Mouse (Mus musculus) neural tube, embryonic 12.5 days (tissue): ENCODE measurements around the gene Olfr701. TPM values are rescaled to one million over a fixed set of nuclear protein-coding genes. Genes with fewer than 3 reads are reported as not detected.

Experiments
- ATAC-seq: fragments of 200-750 bp; cut with Nextera tagmentation; 2 replicates; pipeline ENCODE4 v1.8.0; 2017; ENCODE audit warnings: low read depth, mild to moderate bottlenecking, moderate TSS enrichment, moderate library complexity; ENCODE audit not compliant: low FRiP score
- H3K27ac ChIP-seq: fragments of 300-500 bp; sonication (generic); 2 replicates; pipeline ENCODE4 v1.5.1; 2016
- H3K27me3 ChIP-seq: fragments of 300-500 bp; sonication (generic); replicated peaks from 2 replicates; pipeline ENCODE4 v1.6.1; 2016; ENCODE audit warnings: mild to moderate bottlenecking
- H3K36me3 ChIP-seq: fragments of 300-500 bp; sonication (generic); 2 replicates; pipeline ENCODE4 v1.6.1; 2016; ENCODE audit warnings: mild to moderate bottlenecking
- H3K4me1 ChIP-seq: fragments of 300-500 bp; sonication (generic); 2 replicates; pipeline ENCODE4 v1.6.1; 2016
- H3K4me2 ChIP-seq: fragments of 300-500 bp; sonication (generic); replicated peaks from 2 replicates; pipeline ENCODE4 v1.6.1; 2016; ENCODE audit warnings: mild to moderate bottlenecking
- H3K4me3 ChIP-seq: fragments of 300-500 bp; sonication (generic); 2 replicates; pipeline ENCODE4 v1.5.1; 2016
- H3K9ac ChIP-seq: fragments of 300-500 bp; sonication (generic); 2 replicates; pipeline ENCODE4 v1.6.1; 2016; ENCODE audit warnings: mild to moderate bottlenecking
- H3K9me3 ChIP-seq: fragments of 300-500 bp; sonication (generic); 2 replicates; pipeline ENCODE4 v1.6.1; 2016; ENCODE audit warnings: mild to moderate bottlenecking
- WGBS: fragments of 180-500 bp; shearing (Covaris S2); methylation state at CpG from one replicate; pipeline ENCODE4 v1.1.7; 2016; 5-methylcytosine and 5-hydroxymethylcytosine counted together
- polyA plus RNA-seq: library from polyadenylated mRNA; unstranded; fragments of >200 nt; fragmentation: Nextera tagmentation; extraction: Ambion mirVana; gene quantifications from 2 replicates; pipeline ENCODE4 v1.2.1, GENCODE M21; 2016

Gene Olfr701
- not detected in 2 replicates for polyA plus RNA-seq

- no peak within 1 kb of the TSS for H3K27ac ChIP-seq
- H3K9ac ChIP-seq: no peak within 1 kb of the TSS
- no peaks in the 10 kb centered on the region for H3K4me1 ChIP-seq
- WGBS: 75% methylated on average over 2 of the region's 2 CpGs
- H3K4me2 ChIP-seq: no peak within 1 kb of the TSS
- H3K9me3 ChIP-seq: no peaks in the 10 kb centered on the region
- no peak within 1 kb of the TSS for H3K4me3 ChIP-seq
- no peaks in the 10 kb centered on the region for H3K27me3 ChIP-seq
- no peak for ATAC-seq
- H3K36me3 ChIP-seq: no peaks in the 10 kb centered on the region
Measured at GRCm38 (mm10) chr7:106813829-106814228, at the start of gene Olfr701. Olfr701 (plus strand) TSS chr7:106814129.

- Histone ChIP-seq H3K4me1 (no peaks in the 10 kb centered on the region), H3K4me2 (no peak overlapping the region), H3K27me3 (no peaks in the 10 kb centered on the region), H3K9me3 (no peaks in the 10 kb centered on the region), H3K36me3 (no peaks in the 10 kb centered on the region), H3K4me3 (no peak overlapping the region), H3K9ac (no peak overlapping the region), H3K27ac (no peak overlapping the region)
- ATAC-seq: no peak
Measured at GRCm38 (mm10) chr7:106788330-106788729, 25.6 kb upstream of the Olfr701 start.

GRCm38 (mm10) chr7:106793098-106793497 is 20.8 kb upstream of the Olfr701 start, which contains the start of gene Olfr699:
Olfr699 (minus strand) TSS chr7:106793198.
- Histone ChIP-seq H3K27me3 (no peaks in the 10 kb centered on the region), H3K9me3 (no peaks in the 10 kb centered on the region), H3K4me3 (no peak within 1 kb of the TSS), H3K4me2 (no peak within 1 kb of the TSS), H3K4me1 (no peaks in the 10 kb centered on the region), H3K36me3 (no peaks in the 10 kb centered on the region), H3K9ac (no peak within 1 kb of the TSS), H3K27ac (no peak within 1 kb of the TSS)
- ATAC-seq: no peak
- WGBS: 89% methylated on average over 1 of the region's 1 CpGs

GRCm38 (mm10) chr7:106808734-106809133 is 5.2 kb upstream of the Olfr701 start, which contains the start of gene Olfr700:
Olfr700 (minus strand) TSS chr7:106808834.
- Histone ChIP-seq H3K27ac (no peak within 1 kb of the TSS), H3K36me3 (no peaks in the 10 kb centered on the region), H3K4me3 (no peak within 1 kb of the TSS), H3K27me3 (no peaks in the 10 kb centered on the region), H3K4me2 (no peak within 1 kb of the TSS), H3K4me1 (no peaks in the 10 kb centered on the region), H3K9me3 (no peaks in the 10 kb centered on the region), H3K9ac (no peak within 1 kb of the TSS)
- ATAC-seq: no peak
- WGBS: 79% methylated on average over 1 of the region's 1 CpGs

GRCm38 (mm10) chr7:106815775-106816174 is 1.8 kb downstream of the Olfr701 start:
- 63% methylated on average over 2 of the region's 2 CpGs for WGBS
- no peak for ATAC-seq

GRCm38 (mm10) chr7:106818414-106818813 is 4.5 kb downstream of the Olfr701 start:
- Histone ChIP-seq H3K9ac (no peak overlapping the region), H3K4me1 (no peaks in the 10 kb centered on the region), H3K4me2 (no peak overlapping the region), H3K4me3 (no peak overlapping the region), H3K27me3 (no peaks in the 10 kb centered on the region), H3K27ac (no peak overlapping the region), H3K36me3 (no peaks in the 10 kb centered on the region), H3K9me3 (no peaks in the 10 kb centered on the region)
- ATAC-seq: no peak

More at GRCm38 (mm10) chr7:106815775-106816174, 1.8 kb downstream of the Olfr701 start:
- Histone ChIP-seq H3K27me3 (no peaks in the 10 kb centered on the region), H3K36me3 (no peaks in the 10 kb centered on the region), H3K4me2 (no peak overlapping the region), H3K4me1 (no peaks in the 10 kb centered on the region), H3K9ac (no peak overlapping the region), H3K9me3 (no peaks in the 10 kb centered on the region), H3K27ac (no peak overlapping the region), H3K4me3 (no peak overlapping the region)

- no peak within 1 kb of the TSS for H3K4me3 ChIP-seq
- ATAC-seq: no peak
- no peak within 1 kb of the TSS for H3K4me2 ChIP-seq
- H3K4me1 ChIP-seq: no peaks in the 10 kb centered on the region
- no peak within 1 kb of the TSS for H3K27ac ChIP-seq
- no peaks in the 10 kb centered on the region for H3K27me3 ChIP-seq
- H3K36me3 ChIP-seq: no peaks in the 10 kb centered on the region
- H3K9ac ChIP-seq: no peak within 1 kb of the TSS
- H3K9me3 ChIP-seq: no peaks in the 10 kb centered on the region
Measured at GRCm38 (mm10) chr7:106833793-106834192, 19.9 kb downstream of the Olfr701 start, which contains the start of gene Olfr702. Olfr702 (minus strand) TSS chr7:106833893.

GRCm38 (mm10) chr7:106843060-106843459 is 29.1 kb downstream of the Olfr701 start, which contains the start of gene Olfr703:
Olfr703 (plus strand) TSS chr7:106843360.
- Histone ChIP-seq H3K27me3 (no peaks in the 10 kb centered on the region), H3K4me2 (no peak within 1 kb of the TSS), H3K9me3 (no peaks in the 10 kb centered on the region), H3K36me3 (no peaks in the 10 kb centered on the region), H3K9ac (no peak within 1 kb of the TSS), H3K4me1 (no peaks in the 10 kb centered on the region), H3K27ac (no peak within 1 kb of the TSS), H3K4me3 (no peak within 1 kb of the TSS)
- WGBS: 78% methylated on average over 2 of the region's 2 CpGs
- ATAC-seq: no peak

GRCm38 (mm10) chr7:106862885-106863284 is 49.0 kb downstream of the Olfr701 start, which contains the start of gene Olfr704:
Olfr704 (plus strand) TSS chr7:106863185.
- Histone ChIP-seq H3K4me3 (no peak within 1 kb of the TSS), H3K36me3 (no peaks in the 10 kb centered on the region), H3K27ac (no peak within 1 kb of the TSS), H3K9ac (no peak within 1 kb of the TSS), H3K27me3 (no peaks in the 10 kb centered on the region), H3K4me2 (no peak within 1 kb of the TSS), H3K9me3 (no peaks in the 10 kb centered on the region), H3K4me1 (no peaks in the 10 kb centered on the region)
- ATAC-seq: no peak

Other genes with a start within 250 kb of the Olfr701 start
- gene Olfr693, start 133.5 kb upstream of the Olfr701 start, polyA plus RNA-seq: not detected in 2 replicates
- not detected in 2 replicates for gene Olfr694, start 122.3 kb upstream of the Olfr701 start, polyA plus RNA-seq
- gene Olfr695, start 97.7 kb upstream of the Olfr701 start, polyA plus RNA-seq: not detected in 2 replicates
- gene Olfr697, start 71.7 kb upstream of the Olfr701 start, polyA plus RNA-seq: not detected in 2 replicates
- gene Olfr698, start 58.7 kb upstream of the Olfr701 start, polyA plus RNA-seq: not detected in 2 replicates
- not detected in 2 replicates for gene Olfr699, start 20.9 kb upstream of the Olfr701 start, polyA plus RNA-seq
- gene Olfr700, start 5.3 kb upstream of the Olfr701 start, polyA plus RNA-seq: not detected in 2 replicates
- gene Olfr702, start 19.8 kb downstream of the Olfr701 start, polyA plus RNA-seq: not detected in 2 replicates
- not detected in 2 replicates for gene Olfr703, start 29.2 kb downstream of the Olfr701 start, polyA plus RNA-seq
- not detected in 2 replicates for gene Olfr704, start 49.1 kb downstream of the Olfr701 start, polyA plus RNA-seq
- not detected in 2 replicates for gene Olfr705, start 62.8 kb downstream of the Olfr701 start, polyA plus RNA-seq
- not detected in 2 replicates for gene Olfr706, start 74.0 kb downstream of the Olfr701 start, polyA plus RNA-seq
- gene Olfr707, start 87.1 kb downstream of the Olfr701 start, polyA plus RNA-seq: not detected in 2 replicates
- gene Olfr1532-ps1, start 93.9 kb downstream of the Olfr701 start, polyA plus RNA-seq: not detected in 2 replicates
- gene Olfr709-ps1, start 118.1 kb downstream of the Olfr701 start, polyA plus RNA-seq: not detected in 2 replicates
- not detected in 2 replicates for gene Olfr710, start 134.2 kb downstream of the Olfr701 start, polyA plus RNA-seq
- not detected in 2 replicates for gene Olfr6, start 149.8 kb downstream of the Olfr701 start, polyA plus RNA-seq
- gene Olfr711, start 161.3 kb downstream of the Olfr701 start, polyA plus RNA-seq: not detected in 2 replicates
- gene Olfr2, start 191.9 kb downstream of the Olfr701 start, polyA plus RNA-seq: not detected in 2 replicates
- not detected in 2 replicates for gene Olfr713, start 217.0 kb downstream of the Olfr701 start, polyA plus RNA-seq